Mouse (Mus musculus) Muller cell, postnatal 12 days (primary cell): ENCODE measurements around the gene Fbxl20.
A peak's percentile ranks its signal among the peaks of the same experiment; 100 is the strongest.

Experiments used
- DNase-seq: peaks from one replicate; pipeline ENCODE4 v3.0.0-alpha.2; 2015; ENCODE audit errors: inconsistent ontology term

Gene Fbxl20

DNA sequence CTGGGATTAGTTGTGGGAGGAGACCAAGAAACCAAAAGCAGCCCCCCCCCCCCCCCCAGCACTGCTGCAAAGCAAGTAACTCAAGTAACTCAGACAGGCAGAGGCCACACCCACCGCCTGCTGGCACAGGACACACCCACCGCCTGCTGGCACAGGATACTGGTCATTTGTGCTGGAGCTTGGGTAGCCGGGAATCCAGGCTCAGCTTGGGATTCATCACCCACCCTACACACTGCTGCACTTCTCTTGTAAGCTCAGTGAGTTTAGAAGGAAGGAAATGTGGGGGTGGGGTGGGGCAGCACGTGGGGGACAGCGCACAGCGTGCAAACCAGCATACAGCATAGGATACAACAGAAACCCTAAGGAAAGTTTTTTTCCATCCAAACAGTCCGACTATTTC lies 62.0 kb downstream of the Fbxl20 start:
- DNase-seq, result peak; percentile 32

DNA sequence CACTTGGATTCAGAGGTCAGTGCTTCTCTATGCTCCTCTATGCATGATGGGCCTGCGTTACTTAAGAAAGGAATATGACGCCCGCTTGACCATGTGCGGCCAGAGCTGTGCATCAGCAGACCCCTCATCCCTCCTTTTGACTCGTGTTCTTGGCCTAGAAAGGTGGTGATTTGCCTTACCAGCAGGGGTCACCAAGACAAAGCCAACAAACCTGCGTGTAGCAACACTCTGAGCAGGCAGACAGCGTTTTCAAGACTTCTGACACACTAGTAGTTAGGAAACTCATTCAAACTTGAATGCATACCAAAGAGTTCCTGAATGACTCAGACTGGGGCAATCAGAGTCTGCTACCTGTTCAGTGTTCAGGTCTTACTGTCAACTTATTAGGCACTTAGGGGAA lies 63.6 kb downstream of the Fbxl20 start:
- DNase-seq, result no peak

- DNase-seq, result no peak
Observed at GRCm38 (mm10) chr11:98086141-98086540, 64.1 kb downstream of the Fbxl20 start.

GRCm38 (mm10) chr11:98082745-98083144 lies 67.5 kb downstream of the Fbxl20 start:
- no peak for DNase-seq

GRCm38 (mm10) chr11:98080450-98080849 lies 69.8 kb downstream of the Fbxl20 start:
- DNase-seq, result no peak

GRCm38 (mm10) chr11:98077086-98077485 lies 73.1 kb downstream of the Fbxl20 start:
- DNase-seq, result no peak

DNA sequence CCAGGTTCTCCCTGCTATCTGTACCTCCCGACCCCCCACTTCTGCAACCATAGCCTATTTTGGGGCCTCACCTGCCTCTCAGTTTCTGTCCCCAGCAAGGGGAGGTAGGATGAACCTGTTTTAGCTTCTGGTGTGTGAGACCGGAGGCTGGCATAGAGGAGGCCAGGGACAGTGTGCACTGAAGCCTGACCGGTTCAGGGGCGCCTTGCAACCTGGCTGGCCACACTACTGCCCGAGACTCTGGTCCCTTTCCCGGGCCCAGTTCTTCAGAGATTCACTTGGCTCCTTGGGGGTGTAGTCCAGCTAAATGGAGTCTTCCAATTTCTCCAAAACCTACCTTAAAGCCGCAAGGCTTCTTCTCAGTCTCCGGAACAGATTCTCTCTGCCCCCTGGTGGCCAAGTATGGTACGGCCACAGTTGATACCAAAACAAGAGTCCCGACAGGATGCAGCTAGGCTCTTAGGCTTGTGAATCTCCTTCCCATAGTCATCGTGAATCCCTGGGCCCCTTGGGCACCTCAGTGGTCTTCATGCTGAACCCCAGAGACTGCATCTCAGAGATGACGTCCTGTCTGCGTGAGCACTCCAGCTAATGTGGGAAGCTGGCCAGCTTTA lies 74.9 kb downstream of the Fbxl20 start:
- DNase-seq, result peak; percentile 68

DNA sequence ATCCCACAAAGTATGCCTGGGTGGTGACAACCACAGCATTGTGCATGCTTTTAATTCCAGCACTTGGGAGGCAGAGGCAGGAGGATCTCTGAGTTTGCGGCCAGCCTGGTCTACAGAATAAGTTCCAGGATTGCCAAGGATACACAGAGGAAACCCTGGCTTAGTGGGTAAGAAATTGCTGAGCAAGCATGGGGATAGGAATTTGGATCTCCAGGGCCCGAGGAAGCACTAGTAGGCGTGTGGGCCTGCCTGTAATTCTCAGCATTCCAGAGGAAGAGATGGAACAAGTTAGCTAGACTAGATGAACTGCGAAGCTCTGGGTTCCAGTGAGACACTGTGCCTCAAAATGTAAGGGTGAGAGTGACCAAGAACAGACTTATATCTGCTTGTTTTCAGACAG lies 76.8 kb downstream of the Fbxl20 start:
- no peak for DNase-seq

- DNase-seq, result no peak
Observed at GRCm38 (mm10) chr11:98067255-98067654, 82.9 kb downstream of the Fbxl20 start.

- no peak for DNase-seq
Observed at GRCm38 (mm10) chr11:98066201-98066600, 84.0 kb downstream of the Fbxl20 start.

DNA sequence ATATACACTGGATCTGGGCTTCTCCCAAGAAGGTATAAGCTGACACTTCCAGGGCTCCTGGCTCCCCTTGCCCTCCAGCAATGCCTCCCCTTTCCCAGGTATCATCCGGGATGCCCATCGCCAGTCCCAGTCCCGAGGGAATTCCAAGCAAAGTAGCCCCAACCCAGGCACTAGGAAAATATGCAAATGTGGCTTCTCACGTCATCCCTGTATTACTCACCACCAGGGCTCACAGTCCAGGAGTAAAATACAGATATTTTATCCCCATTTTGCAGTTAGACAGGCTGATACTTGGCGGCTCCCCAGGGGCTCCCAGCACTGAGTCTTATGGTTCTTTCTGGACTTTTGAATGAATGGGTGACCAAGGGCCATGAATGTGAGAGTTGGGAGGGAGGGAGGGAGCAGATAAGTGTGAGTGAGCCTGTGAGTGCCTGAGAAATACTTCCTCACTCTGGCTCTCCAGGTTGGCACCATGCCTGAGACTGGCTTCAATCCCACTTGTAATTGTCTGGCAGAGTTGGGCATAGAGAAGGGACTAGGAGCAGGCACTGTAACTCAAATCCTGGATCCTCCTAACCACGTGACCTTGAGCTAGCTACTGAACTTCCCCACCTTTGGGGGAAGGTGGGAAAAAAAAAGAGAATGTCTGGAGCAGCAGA lies 88.2 kb downstream of the Fbxl20 start:
- peak; percentile 83 for DNase-seq

GRCm38 (mm10) chr11:98061441-98061840 lies 88.8 kb downstream of the Fbxl20 start:
- DNase-seq, result no peak

- DNase-seq, result no peak
Observed at GRCm38 (mm10) chr11:98060104-98060692, 90.0 kb downstream of the Fbxl20 start.

DNA sequence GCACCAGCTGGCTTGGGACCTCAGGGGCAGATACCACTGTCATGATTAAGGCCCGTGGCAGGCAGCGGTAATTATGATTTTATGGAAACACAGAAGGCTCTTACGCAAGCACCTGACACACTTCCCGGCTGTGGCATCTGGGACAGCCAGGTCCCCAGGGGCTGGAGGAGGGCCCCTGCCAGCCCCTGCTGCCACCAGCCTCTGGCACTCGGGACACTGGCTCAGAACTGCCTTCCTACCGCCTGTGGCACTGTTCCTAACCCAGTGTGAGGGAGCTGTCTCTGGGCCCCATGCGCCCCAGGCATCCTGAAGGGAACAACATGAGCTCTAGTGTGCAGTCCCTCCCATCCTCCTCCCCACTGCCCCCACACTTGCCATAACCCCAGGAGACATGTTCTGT lies 90.5 kb downstream of the Fbxl20 start:
- peak; percentile 77 for DNase-seq

- peak; percentile 64 for DNase-seq
Observed at GRCm38 (mm10) chr11:98057998-98058397, 92.2 kb downstream of the Fbxl20 start.

GRCm38 (mm10) chr11:98057466-98057865 lies 92.7 kb downstream of the Fbxl20 start:
- DNase-seq, result peak; percentile 72

GRCm38 (mm10) chr11:98052989-98053834 lies 97.0 kb downstream of the Fbxl20 start, which contains the start of gene Stac2:
Gene Stac2, minus strand, starts transcription at chr11:98053462.
- peak; percentile 94 for DNase-seq

DNA sequence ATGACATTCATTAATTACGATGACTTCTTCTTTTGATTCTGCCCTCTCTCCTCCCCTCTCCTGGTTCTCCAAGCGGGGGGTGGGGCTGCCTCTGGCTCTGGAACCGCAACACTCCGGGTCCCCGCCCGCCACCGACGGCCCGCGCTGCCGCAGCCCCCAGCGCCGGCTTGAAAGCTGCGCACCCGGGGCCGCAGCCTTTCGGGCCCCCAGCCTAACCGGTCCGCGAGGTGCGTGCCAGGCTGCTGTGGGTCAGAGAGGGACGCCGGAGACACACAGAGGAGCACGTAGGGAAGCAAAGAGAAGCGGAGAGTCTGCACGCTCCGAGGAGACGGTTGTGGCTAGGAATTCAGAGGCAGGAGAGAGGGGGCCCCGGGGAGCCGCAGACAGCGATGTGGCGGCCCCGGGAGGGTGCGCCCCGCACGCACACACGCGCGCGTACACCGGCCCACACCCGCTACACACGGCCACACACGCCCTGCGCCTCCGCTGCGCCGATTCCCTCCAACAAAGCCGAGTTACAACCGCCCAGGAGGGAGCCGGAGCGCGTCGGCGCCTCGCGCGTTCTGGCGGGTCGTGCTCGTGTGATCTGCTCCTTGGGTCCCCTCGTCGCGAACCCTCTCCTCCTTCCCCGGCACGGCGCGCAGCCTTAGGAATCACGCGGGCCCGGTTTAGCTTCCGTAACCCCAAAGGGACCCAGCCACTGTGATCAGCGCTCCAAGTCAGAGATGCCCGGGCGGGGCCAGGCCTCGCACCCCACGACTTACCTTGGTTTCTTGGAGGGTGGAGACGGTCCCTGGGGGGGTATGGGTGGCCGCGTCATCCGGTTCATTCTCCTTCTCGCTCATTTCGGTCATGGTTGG lies 97.8 kb downstream of the Fbxl20 start:
- peak; percentile 83 for DNase-seq

DNA sequence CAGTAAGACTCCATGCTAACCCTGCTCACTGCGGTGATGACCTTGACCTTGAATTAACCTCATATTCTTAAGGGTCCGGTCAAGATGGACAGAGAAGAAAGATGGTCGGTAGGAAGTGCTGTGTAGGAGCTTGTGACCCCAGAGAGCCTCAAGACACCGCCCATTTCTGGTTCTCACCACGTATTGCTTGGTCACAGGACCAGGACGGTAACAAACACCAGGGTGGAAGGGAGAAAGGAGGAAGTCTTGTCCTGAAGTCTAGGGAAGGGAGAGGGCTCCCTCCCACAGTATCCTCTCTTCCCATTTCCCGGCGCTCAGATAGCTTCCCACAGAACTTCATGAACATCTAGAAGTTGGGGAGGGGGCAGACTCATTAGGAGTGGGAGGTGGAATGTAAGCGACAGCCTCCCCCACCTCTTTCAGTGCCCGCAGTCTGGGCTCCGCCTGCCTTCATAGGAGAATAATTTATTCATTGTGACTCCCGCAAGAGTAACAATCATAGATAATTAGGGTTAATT lies 98.5 kb downstream of the Fbxl20 start:
- DNase-seq, result no peak

- no peak for DNase-seq
Observed at GRCm38 (mm10) chr11:98050940-98051339, 99.3 kb downstream of the Fbxl20 start.

DNA sequence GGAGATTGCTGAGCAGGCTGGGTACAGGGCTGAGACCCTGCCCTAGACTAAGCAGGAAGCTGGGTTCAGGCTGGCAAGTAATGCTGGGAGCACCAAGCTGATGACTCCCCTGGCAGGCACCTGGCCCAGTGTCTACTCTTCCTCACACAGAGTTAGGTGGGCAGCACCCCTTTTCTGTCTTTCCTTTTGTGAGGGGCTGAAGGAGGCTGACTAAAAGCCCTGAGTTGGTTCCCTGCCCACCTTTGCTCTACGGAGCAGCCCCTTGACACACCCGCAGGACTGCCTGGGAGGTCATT lies 99.7 kb downstream of the Fbxl20 start:
- no peak for DNase-seq
